Mouse (Mus musculus): Measurements from ENCODE around the gene Dop1b. TPM values are rescaled to one million over a fixed set of nuclear protein-coding genes. Genes with fewer than 3 reads are reported as not detected.
"Not testable (repeated sequence)": the region's sequence is repeated elsewhere in the genome, so short reads cannot be mapped to it uniquely, and the experiment has no call there.

Gene Dop1b
- total RNA-seq, 2 experiments from 2014 or later, result 78.4 to 125 TPM

DNA sequence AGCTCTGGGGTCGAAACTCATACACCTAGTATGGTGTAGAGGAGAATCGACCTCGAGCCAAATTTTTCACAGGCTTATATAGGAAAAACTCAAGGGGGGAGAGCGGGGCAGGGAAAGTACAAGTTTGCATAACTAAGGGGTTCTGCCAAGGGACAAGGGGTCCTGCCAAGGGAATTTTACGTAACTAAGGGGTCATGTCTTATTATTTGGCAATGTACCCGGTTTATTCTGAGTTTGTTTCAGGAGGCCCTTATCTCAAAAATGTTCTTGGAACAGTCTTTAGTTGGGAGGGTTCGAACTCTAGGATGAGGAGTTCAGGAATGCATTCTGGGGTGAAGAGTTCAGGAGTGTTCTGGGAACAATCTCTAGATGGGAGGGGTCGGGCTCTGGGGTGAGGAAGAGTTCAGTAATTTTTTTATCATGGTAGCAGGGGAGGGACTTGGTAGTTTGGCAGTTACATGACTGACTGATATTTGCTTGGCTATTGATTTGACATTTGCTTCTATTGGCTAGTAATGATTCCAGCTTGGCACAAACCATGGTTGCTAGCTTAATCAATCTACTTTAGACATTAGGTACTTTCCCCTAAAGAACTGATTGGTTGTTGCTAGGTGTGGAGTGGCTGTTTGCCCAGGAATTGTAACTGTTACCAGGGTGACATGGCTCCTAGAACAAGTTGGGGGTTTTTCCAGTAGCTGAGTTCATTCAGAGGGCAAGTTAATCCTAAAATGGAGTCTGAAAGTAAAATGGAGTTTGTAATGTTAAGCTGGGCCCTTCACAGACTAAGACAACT lies 110.9 kb downstream of the Dop1b start:
- not testable (repeated sequence) for ATAC-seq (replicated peaks; ENCODE audit: low FRiP score, poor library complexity, severe bottlenecking)

DNA sequence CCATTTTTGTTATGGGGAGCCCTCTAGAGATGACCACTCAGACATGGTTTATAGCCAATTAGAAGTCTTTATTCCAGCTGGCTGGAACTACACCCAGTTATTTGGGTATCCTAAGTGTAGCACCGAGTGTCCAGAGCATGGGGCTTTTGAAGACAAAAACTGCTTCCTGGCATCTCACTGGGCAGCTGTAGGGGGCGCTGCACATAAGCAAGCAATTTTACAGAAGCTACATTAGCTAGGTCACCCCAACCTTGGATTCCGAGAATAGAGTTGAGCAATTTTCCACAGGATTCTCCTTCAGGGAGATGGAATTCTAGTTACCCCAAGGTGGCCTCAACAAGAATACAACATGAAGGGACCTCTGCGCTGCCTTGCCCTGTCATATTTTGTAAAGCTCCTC lies 113.1 kb downstream of the Dop1b start:
- ATAC-seq (replicated peaks; ENCODE audit: low FRiP score, poor library complexity, severe bottlenecking), result no peak

DNA sequence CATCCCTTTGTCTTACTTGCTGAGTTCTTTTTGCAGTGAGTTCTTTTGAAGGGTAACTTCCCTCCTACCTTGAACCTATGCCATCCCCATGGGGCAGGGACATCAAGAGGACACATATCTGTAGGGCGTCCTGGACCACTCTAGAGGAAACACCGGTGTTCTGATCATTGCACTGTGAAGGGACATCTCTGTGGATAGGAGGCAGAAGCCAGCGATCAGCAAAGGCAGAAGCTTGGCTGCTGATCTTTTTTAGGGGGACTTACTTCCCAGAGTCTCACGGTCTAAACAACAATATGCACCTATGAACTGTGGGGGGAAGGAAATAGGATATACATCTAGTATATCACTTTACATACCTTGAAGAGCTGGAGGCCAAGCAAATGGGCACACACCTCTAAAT lies 113.8 kb downstream of the Dop1b start:
- ATAC-seq (replicated peaks; ENCODE audit: low FRiP score, poor library complexity, severe bottlenecking), result no peak

DNA sequence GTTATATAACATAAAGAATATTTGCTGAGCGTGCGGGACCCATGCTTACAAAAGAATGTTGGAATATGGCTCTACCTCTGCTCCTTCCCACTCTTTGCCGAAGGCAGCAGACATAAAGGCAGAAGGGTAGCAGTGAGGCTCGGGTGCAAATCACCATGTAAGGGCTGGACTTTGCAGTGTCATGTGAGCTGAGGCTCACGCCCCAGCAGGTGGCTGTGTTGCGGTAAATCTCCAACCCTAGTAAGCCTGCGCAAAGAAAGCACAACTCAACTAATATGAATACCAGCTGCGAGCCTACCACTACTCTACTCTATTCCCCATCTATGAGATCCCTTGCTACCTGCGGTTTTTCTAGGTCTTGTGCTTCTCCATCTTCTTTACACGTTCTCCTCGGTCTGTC lies 114.3 kb downstream of the Dop1b start:
- no peak for ATAC-seq (replicated peaks; ENCODE audit: low FRiP score, poor library complexity, severe bottlenecking)

DNA sequence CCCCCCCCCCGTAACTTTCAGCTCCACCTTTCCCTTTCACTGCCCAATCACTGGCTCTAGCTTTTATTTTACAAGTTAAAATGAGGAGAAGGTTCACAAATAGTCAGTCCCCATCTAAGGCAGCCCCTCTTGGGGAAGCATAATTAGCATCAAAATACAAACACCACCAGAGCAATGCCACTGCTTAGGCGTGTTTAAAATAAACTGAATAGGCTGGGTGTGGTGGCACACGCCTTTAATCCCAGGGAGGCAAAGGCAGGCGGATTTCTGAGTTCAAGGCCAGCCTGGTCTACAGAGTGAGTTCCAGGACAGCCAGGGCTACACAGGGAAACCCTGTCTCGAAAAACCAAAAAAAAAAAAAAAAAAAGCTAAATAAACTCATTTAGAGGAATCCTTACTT lies 114.8 kb downstream of the Dop1b start:
- not testable (repeated sequence) for ATAC-seq (replicated peaks; ENCODE audit: low FRiP score, poor library complexity, severe bottlenecking)

DNA sequence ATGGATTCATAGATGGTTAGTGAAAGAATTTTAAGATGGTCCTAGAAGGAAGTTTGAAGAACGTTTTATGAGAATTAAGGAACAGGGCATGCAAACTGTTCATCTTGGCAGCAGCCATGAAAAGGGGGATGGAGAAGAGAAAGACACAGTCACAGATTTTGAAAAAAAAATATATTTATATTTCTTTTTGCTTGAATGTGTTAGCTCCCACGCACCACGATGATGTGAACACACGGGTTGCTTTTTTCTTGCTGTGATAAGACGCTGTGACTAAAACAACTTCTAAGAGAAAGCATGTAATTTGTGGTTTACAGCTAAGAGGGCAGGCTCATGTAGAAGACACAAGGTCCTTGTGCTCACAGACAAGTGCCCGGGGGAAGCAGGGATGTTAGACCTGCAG lies 115.2 kb downstream of the Dop1b start:
- ATAC-seq (replicated peaks; ENCODE audit: low FRiP score, poor library complexity, severe bottlenecking), result no peak

DNA sequence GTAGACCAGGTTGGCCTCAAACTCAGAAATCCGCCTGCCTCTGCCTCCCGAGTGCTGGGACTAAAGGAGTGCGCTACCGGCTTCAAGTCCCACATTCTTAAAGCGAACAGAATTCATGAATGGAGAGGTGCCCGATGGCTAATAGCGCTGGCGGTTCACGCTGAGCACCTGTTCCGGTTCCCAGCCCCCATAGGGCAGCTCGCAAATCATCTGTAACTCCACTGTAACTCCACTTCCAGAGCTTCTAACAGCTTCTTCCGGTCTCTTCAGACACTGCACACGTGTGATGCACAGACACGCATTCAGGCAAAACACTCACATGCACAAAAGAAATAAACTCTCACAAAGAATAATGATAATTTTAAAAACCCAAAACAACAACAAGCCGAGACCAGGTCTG lies 117.8 kb downstream of the Dop1b start:
- ATAC-seq (replicated peaks; ENCODE audit: low FRiP score, poor library complexity, severe bottlenecking), result no peak

DNA sequence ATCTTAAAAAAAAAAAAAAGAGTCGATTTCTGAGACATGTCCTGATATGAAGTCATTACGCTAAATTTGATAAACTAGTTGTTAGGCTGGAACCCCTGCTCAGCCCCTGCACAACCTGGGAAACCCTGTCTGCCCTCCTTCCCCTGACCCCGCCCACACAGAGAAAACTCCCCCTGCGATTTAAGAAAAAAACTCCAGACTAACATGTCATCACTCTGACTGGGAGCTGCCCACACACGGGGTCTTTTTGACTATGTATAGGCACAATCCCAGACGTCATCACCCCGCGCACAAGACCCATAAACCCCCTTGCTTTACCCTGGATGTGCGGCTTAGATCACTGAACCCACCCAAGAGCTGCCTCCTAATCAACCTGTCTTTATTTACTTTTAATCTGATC lies 118.4 kb downstream of the Dop1b start:
- no peak for ATAC-seq (replicated peaks; ENCODE audit: low FRiP score, poor library complexity, severe bottlenecking)

DNA sequence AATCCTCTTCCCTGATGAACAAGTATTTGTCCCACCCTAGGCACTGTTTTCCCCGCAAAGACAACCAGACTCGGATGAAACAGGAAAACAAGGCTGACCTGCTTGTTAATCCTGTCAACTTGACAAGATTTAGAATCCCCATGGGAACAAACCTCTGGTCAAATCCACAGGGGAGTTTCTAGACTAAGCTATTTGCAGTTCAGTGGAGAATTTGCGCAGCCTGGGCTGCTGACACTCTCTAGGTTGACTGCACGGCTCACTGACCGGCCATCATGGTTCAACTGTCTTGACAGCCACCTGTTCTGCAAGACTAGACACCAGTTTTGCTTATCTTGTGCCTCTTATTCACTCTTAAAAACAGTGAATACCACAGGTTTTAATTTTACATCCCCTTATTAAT lies 119.2 kb downstream of the Dop1b start:
- no peak for ATAC-seq (replicated peaks; ENCODE audit: low FRiP score, poor library complexity, severe bottlenecking)

DNA sequence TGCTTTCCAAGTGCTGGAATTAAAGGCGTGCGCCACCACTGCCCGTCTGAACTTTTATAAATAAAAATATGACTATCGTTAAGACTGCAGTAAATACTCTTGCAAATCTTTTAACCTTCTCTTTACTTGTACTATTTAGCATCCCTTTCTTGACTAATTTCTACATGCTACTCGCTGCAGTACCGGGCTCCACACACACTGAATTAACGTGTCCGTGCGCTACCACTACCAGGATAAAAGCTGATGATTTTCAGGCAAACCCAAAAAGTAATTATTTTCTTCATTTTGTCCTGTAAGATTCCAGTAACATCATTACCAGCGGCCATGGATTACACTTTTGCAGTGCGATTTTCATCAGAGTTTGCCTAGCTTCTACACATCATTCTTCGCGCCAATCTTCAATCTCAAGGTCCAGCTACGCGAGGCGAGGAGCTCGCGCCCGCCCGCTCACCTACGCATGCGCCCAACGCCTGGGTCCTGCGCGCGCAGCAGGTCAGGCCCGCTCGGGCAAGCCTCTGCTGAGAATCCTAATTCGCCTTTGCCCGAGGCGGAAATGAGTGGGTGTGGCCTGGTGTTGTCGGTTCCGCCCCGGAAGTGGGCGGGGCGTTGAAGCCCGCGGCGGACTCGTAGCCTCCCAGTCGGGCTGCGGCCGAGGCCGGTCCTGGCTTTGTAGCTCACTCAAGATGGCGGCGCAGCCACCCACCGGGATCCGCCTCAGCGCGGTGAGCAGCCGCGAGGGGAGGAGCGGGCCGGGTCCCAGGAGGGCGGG lies 120.1 kb downstream of the Dop1b start, which contains the start of gene Morc3:
Morc3 (plus strand) TSS at position 495 of the 769 bp plus-strand sequence.
- peak; percentile 93 for ATAC-seq (replicated peaks; ENCODE audit: low FRiP score, poor library complexity, severe bottlenecking)

DNA sequence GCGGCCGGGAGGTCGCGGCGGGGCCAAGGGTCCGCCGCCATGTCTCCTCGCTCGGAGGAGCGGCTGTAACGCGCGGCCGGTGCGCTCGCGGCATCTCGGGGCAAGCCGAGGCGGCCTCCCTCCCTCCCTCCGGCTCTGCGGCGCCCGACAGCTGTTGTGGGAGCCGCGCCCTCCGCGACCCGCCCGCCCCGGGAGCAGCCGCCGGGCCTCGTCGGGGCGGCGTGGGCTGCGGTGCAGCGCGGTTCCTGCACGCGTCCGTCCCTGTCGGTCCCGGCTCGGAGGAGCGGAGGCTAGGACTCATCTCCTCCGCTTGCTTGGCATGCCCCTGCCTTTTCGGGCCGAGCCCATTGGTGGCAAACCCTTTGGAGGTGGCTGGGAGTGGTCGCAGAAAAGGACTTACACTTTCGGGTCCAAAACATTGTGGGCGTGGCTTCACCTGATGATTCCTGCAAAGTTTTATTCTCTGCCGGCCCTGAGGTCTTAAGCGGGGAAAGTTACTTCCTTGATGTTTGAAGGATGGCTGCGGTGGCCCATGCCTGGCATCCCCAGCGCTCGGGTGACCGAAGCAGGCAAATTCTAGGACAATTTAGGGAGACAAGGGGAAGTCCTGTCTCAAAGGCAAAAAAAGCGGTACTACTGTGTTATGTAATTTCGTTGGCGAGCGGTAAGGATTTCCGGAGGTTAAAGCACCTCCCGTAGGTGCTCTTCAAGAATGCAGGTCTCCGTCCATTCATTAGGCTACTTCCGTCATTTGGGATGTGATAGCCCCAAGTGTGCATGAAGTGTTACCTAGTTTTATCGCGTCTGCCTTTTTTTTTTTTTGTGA lies 121.0 kb downstream of the Dop1b start:
- peak; percentile 42 for ATAC-seq (replicated peaks; ENCODE audit: low FRiP score, poor library complexity, severe bottlenecking)

DNA sequence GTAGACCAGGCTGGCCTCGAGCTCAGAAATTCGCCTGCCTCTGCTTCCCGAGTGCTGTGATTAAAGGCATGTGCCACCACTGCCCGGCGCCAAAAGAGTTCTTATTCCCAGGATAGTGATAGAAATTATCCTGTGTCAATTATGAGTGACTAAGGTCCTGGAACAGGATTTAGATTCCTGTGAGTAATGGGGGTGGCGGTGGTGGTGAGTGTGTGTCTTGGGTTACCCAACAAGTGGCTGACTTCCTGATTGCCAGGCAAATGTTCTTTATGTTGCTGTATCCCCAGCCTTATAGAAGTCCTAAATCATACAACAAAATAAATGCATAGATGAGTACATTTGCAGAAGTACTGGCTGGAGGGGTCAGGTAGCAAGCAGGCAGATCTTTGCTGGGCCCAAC lies 121.8 kb downstream of the Dop1b start:
- no peak for ATAC-seq (replicated peaks; ENCODE audit: low FRiP score, poor library complexity, severe bottlenecking)

DNA sequence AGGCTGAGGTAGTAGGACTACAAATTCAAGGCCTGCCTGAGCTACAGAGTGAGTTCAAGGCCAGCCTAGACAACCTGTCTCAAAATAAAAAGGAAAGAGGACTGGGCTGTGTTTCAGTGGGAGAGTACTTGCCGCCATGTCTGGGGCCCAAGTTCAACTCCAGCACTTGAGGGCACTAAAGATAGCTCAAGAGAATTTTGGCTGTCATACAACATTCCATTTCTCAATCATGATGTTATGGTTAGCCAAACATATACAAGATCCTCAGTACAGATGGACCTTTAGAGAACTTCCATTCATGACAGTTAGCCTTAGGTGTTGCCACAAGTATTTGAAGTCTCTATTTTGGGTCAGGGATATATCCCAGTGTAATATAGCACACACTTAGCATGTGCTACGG lies 122.4 kb downstream of the Dop1b start:
- ATAC-seq (replicated peaks; ENCODE audit: low FRiP score, poor library complexity, severe bottlenecking), result no peak

DNA sequence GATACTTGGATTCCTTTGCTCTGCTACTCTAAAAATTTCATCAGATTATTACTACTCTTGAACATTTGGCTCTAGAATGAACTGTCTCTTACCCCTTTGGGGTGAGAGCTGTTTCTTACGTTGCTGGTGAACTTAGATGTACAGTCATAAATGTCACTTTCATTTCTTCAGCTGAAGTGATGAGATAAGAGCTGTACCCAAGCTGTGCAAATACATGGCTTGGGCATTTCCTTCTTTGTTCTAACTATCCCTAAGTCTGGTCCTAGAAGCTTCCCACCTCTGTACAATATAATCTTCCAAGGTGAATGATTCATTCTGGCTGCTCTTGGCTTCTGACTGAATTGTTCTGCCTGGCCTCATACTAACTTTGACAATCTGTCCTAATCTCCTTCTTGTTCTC lies 127.3 kb downstream of the Dop1b start:
- 0 out of 2 replicates have a peak, but pooled peaks have one; percentile 29 for ATAC-seq (replicated peaks; ENCODE audit: low FRiP score, poor library complexity, severe bottlenecking)

DNA sequence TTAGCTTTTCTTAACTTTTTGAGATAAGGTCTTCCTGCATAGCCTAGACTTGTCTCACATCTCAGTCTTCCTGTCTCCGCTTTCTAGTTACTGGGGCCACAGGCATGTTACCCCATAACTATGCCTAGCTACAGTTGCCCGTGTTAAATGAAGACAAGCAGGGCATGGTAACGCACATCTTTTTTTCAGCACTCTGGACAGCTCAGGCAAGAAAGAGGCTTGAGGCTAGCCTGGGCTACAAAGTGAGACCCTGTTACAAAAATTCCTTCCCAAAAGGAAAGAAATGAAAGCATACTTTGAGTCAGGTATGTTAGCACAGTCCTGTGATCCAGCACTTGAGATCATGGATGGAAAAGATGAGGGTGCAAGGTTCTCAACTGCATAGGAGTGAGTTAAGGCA lies 138.8 kb downstream of the Dop1b start:
- 0 out of 2 replicates have a peak, but pooled peaks have one; percentile 26 for ATAC-seq (replicated peaks; ENCODE audit: low FRiP score, poor library complexity, severe bottlenecking)

DNA sequence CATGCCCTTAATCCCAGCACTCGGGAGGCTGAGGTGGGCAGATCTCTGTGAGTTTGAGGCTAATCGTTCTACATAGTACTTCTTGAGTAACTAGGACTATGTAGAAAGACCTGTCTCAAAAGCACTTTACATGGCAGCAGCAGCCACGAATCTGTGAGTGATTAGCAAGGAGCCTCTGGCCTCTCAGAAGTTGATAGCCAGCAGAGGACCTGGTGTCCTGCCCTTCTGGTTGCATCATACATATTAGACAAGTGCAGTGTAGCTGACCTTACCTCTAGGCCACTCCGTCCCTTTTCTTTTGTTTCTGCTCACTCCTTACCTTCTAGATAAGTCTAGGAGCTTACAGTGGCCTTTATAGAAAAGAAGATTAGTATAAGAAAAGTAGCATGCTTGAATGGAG lies 148.3 kb downstream of the Dop1b start:
- no peak for ATAC-seq (replicated peaks; ENCODE audit: low FRiP score, poor library complexity, severe bottlenecking)

All from erythroblast, adult 5-6 weeks (primary cell).